ENCODE assay signal across 9 mouse cellular contexts in the genomic region with DNA sequence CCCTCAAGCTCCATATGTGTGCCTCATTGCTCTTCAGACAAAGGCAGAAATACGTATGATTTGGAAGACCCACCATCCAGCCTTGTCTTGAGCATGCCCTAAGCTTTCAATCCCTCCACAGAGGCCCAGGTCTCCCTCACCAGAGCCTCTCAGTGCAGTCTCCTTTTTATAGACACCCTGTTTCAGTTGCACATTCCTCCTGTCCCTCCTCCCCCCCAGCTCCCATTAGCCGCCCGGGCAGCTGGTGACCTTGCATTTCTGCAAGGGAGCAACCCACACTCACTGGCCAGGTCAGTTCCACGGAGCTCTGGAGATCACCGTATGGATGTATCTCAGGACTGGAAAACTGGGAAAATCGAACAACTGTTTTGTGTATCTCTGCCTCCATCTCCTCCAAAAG.
DNase-seq lines count a peak whose midpoint lies in the region; ATAC-seq lines count a peak whose summit lies in the region.
"Had no signal": no experiment of that assay in that cellular context is flagged by ENCODE, and none has a peak within 500 bp of the region (broad histone marks: within the 10 kb centered on the region; RNA-seq: fewer than 3 reads in every experiment).

No protein-coding gene starts in this region.

- 39% methylated on average over 6 of the region's 6 CpGs for WGBS in kidney, embryonic 14.5 days
- 39% methylated on average over 6 of the region's 6 CpGs for WGBS in heart, embryonic 14.5 days

- H3K4me3 ChIP-seq in kidney, embryonic 14.5 days (ENCODE audit: low read length): no peak overlapping the region
- no peak overlapping the region for H3K4me3 ChIP-seq in heart, embryonic 14.5 days (ENCODE audit: control insufficient read depth in 1 of 2, insufficient read depth in 1 of 2, low read depth in 1 of 2, low read length in 2 of 2)
- H3K4me3 ChIP-seq: embryonic facial prominence, embryonic 12.5 days had no signal

- peak; percentile 49 for DNase-seq in kidney, adult 11 months
- peak; percentile 52 to 59 for DNase-seq in adrenal gland, postnatal 36 days
- DNase-seq in kidney, postnatal 10 days: peak; percentile 46
- no peak for DNase-seq in T-cell, adult 2 months (ENCODE audit: low spot score)
- DNase-seq in layer of hippocampus, adult 9-11 months: no peak
- DNase-seq in liver: no peak

- H3K27me3 ChIP-seq in kidney, embryonic 14.5 days (ENCODE audit: control insufficient read depth, insufficient read depth, low read length): no peaks in the 10 kb centered on the region
- no peaks in the 10 kb centered on the region for H3K27me3 ChIP-seq in heart, embryonic 14.5 days (ENCODE audit: control insufficient read depth, insufficient read depth, low read length)
- H3K27me3 ChIP-seq: embryonic facial prominence, embryonic 12.5 days had no signal

- H3K36me3 ChIP-seq in kidney, embryonic 14.5 days (ENCODE audit: control insufficient read depth, insufficient read depth, low read length): no peaks in the 10 kb centered on the region
- peaks cover 51% of the 10 kb centered on the region for H3K36me3 ChIP-seq in heart, embryonic 14.5 days (ENCODE audit: control insufficient read depth, insufficient read depth, low read length)
- H3K36me3 ChIP-seq: embryonic facial prominence, embryonic 12.5 days had no signal

- no peak for ATAC-seq in kidney, embryonic 14.5 days (ENCODE audit: low FRiP score, low TSS enrichment)
- peak; percentile 62 for ATAC-seq in heart, embryonic 14.5 days (ENCODE audit: insufficient number of reproducible peaks, insufficient read depth, low FRiP score, low read depth)

- no peak overlapping the region for H3K4me2 ChIP-seq in kidney, embryonic 14.5 days (replicated peaks; ENCODE audit: low read depth, low read length)
- peak overlapping the region; percentile 34 for H3K4me2 ChIP-seq in heart, embryonic 14.5 days (ENCODE audit: low read length)
- H3K4me2 ChIP-seq: embryonic facial prominence, embryonic 12.5 days had no signal

- H3K27ac ChIP-seq in kidney, embryonic 14.5 days (ENCODE audit: low read depth, low read length): no peak overlapping the region
- H3K27ac ChIP-seq in heart, embryonic 14.5 days (replicated peaks in 1 of 2; ENCODE audit: control insufficient read depth in 1 of 2, insufficient read depth in 1 of 2, low read depth in 2 of 2, low read length in 2 of 2): peak overlapping the region; percentile 69 to 75
- H3K27ac ChIP-seq: embryonic facial prominence, embryonic 12.5 days had no signal

- no peaks in the 10 kb centered on the region for H3K4me1 ChIP-seq in kidney, embryonic 14.5 days (ENCODE audit: control insufficient read depth, insufficient read depth, low read length)
- peaks cover 6 to 23% of the 10 kb centered on the region in 2 experiments for H3K4me1 ChIP-seq in heart, embryonic 14.5 days (ENCODE audit: control insufficient read depth in 2 of 2, insufficient read depth in 2 of 2, low read length in 2 of 2)

- 0 out of 2 replicates have a peak, but pooled peaks cover 1% of the 10 kb centered on the region for H3K9me3 ChIP-seq in kidney, embryonic 14.5 days (ENCODE audit: control insufficient read depth, low read length)
- no peaks in the 10 kb centered on the region for H3K9me3 ChIP-seq in heart, embryonic 14.5 days (ENCODE audit: control insufficient read depth, low read length)

- no peak overlapping the region for H3K9ac ChIP-seq in kidney, embryonic 14.5 days (ENCODE audit: low read depth, low read length)
- H3K9ac ChIP-seq in heart, embryonic 14.5 days (ENCODE audit: low read length): no peak overlapping the region
- H3K9ac ChIP-seq: embryonic facial prominence, embryonic 12.5 days had no signal

Comparison
In these comparisons a context has a peak if more than half of its experiments do, and no peak if none do; other contexts are left out.
1. DNase-seq: peak in kidney, adult 11 months (single experiment), adrenal gland, postnatal 36 days (2 of 2) and kidney, postnatal 10 days (single experiment); none in T-cell, adult 2 months (single experiment), layer of hippocampus, adult 9-11 months (single experiment) and liver (single experiment).